Mouse (Mus musculus): ENCODE measurements at regions not wholly inside any gene's neighbourhood (a gene's known extent, or its start where the extent isn't known, plus 50 kb on each side); places are given as distances from the start of the nearest gene placed in this dataset.

GRCm38 (mm10) chr3:143014421-143014820, 132.6 kb upstream of the Pkn2 start:
- no peak overlapping the region for H3K9ac ChIP-seq (replicated peaks)
- H3K36me3 ChIP-seq (replicated peaks; ENCODE audit: insufficient read depth, low read length), result no peaks in the 10 kb centered on the region
- 0 out of 2 replicates have a peak, but pooled peaks cover 4% of the 10 kb centered on the region for H3K4me1 ChIP-seq (ENCODE audit: insufficient read depth)
- ATAC-seq (no peak), DNase-seq (no peak)
- H3K27ac ChIP-seq (ENCODE audit: low read depth), result no peak overlapping the region
- no peaks in the 10 kb centered on the region for H3K9me3 ChIP-seq (ENCODE audit: low read length)
- no peak for TF ChIP-seq EP300 (IDR thresholded peaks at IDR 0.05; ENCODE audit: low read depth)
- no peak for TF ChIP-seq CTCF (IDR thresholded peaks at IDR 0.05; ENCODE audit: low read depth)
- 36% methylated on average over 4 of the region's 4 CpGs for WGBS (ENCODE audit: insufficient replicate concordance)
- H3K4me3 ChIP-seq (ENCODE audit: low read depth, low read length), result no peak overlapping the region
- no peak overlapping the region for H3K4me2 ChIP-seq (ENCODE audit: low read depth, low read length)
- H3K27me3 ChIP-seq (ENCODE audit: insufficient read depth, low read length), result no peaks in the 10 kb centered on the region

GRCm38 (mm10) chr3:143007047-143007446, 125.2 kb upstream of the Pkn2 start:
- Histone ChIP-seq H3K4me1 (ENCODE audit: insufficient read depth) (no peaks in the 10 kb centered on the region), H3K9ac (replicated peaks) (no peak overlapping the region), H3K27me3 (ENCODE audit: insufficient read depth, low read length) (no peaks in the 10 kb centered on the region), H3K36me3 (replicated peaks; ENCODE audit: insufficient read depth, low read length) (no peaks in the 10 kb centered on the region), H3K9me3 (ENCODE audit: low read length) (no peaks in the 10 kb centered on the region), H3K4me2 (ENCODE audit: low read depth, low read length) (no peak overlapping the region), H3K4me3 (ENCODE audit: low read depth, low read length) (no peak overlapping the region), H3K27ac (ENCODE audit: low read depth) (no peak overlapping the region)
- TF ChIP-seq EP300 (IDR thresholded peaks at IDR 0.05; ENCODE audit: low read depth), result no peak
- no peak for ATAC-seq
- no peak for DNase-seq
- 75% methylated on average over 3 of the region's 3 CpGs for WGBS (ENCODE audit: insufficient replicate concordance)

- Histone ChIP-seq H3K4me2 (ENCODE audit: low read depth, low read length) (no peak overlapping the region), H3K9me3 (ENCODE audit: low read length) (no peaks in the 10 kb centered on the region), H3K4me1 (ENCODE audit: insufficient read depth) (no peaks in the 10 kb centered on the region), H3K36me3 (replicated peaks; ENCODE audit: insufficient read depth, low read length) (no peaks in the 10 kb centered on the region), H3K9ac (replicated peaks) (no peak overlapping the region), H3K4me3 (ENCODE audit: low read depth, low read length) (no peak overlapping the region), H3K27me3 (ENCODE audit: insufficient read depth, low read length) (no peaks in the 10 kb centered on the region), H3K27ac (ENCODE audit: low read depth) (no peak overlapping the region)
- WGBS (ENCODE audit: insufficient replicate concordance), result 66% methylated on average over 5 of the region's 5 CpGs
- DNase-seq, result no peak
- TF ChIP-seq CTCF (IDR thresholded peaks at IDR 0.05; ENCODE audit: low read depth) (no peak), EP300 (IDR thresholded peaks at IDR 0.05; ENCODE audit: low read depth) (no peak)
- ATAC-seq, result no peak
Measured at GRCm38 (mm10) chr3:143001952-143002351, 120.1 kb upstream of the Pkn2 start.

GRCm38 (mm10) chr3:142995981-142996743, 114.4 kb upstream of the Pkn2 start:
- DNase-seq, result no peak
- ATAC-seq, result no peak
- TF ChIP-seq CTCF (IDR thresholded peaks at IDR 0.05; ENCODE audit: low read depth) (no peak), EP300 (IDR thresholded peaks at IDR 0.05; ENCODE audit: low read depth) (no peak)
- H3K4me1 ChIP-seq (ENCODE audit: insufficient read depth), result no peaks in the 10 kb centered on the region
- H3K36me3 ChIP-seq (replicated peaks; ENCODE audit: insufficient read depth, low read length), result no peaks in the 10 kb centered on the region
- no peaks in the 10 kb centered on the region for H3K27me3 ChIP-seq (ENCODE audit: insufficient read depth, low read length)
- no peak overlapping the region for H3K4me3 ChIP-seq (ENCODE audit: low read depth, low read length)
- no peaks in the 10 kb centered on the region for H3K9me3 ChIP-seq (ENCODE audit: low read length)
- H3K9ac ChIP-seq (replicated peaks), result no peak overlapping the region
- H3K27ac ChIP-seq (ENCODE audit: low read depth), result no peak overlapping the region
- WGBS (ENCODE audit: insufficient replicate concordance), result 47% methylated on average over 3 of the region's 3 CpGs
- H3K4me2 ChIP-seq (ENCODE audit: low read depth, low read length), result no peak overlapping the region

- WGBS (ENCODE audit: insufficient replicate concordance), result 81% methylated on average over 5 of the region's 5 CpGs
- Histone ChIP-seq H3K27ac (ENCODE audit: low read depth) (no peak overlapping the region), H3K4me3 (ENCODE audit: low read depth, low read length) (no peak overlapping the region), H3K4me2 (ENCODE audit: low read depth, low read length) (no peak overlapping the region), H3K36me3 (replicated peaks; ENCODE audit: insufficient read depth, low read length) (no peaks in the 10 kb centered on the region), H3K9ac (replicated peaks) (no peak overlapping the region), H3K9me3 (ENCODE audit: low read length) (no peaks in the 10 kb centered on the region), H3K4me1 (ENCODE audit: insufficient read depth) (no peaks in the 10 kb centered on the region), H3K27me3 (ENCODE audit: insufficient read depth, low read length) (no peaks in the 10 kb centered on the region)
- TF ChIP-seq CTCF (IDR thresholded peaks at IDR 0.05; ENCODE audit: low read depth), result no peak
- TF ChIP-seq EP300 (IDR thresholded peaks at IDR 0.05; ENCODE audit: low read depth), result no peak
- no peak for ATAC-seq
- DNase-seq, result no peak
Measured at GRCm38 (mm10) chr3:142984547-142984946, 102.7 kb upstream of the Pkn2 start.

- no peak overlapping the region for H3K9ac ChIP-seq (replicated peaks)
- TF ChIP-seq CTCF (IDR thresholded peaks at IDR 0.05; ENCODE audit: low read depth), result no peak
- H3K4me2 ChIP-seq (ENCODE audit: low read depth, low read length), result no peak overlapping the region
- H3K9me3 ChIP-seq (ENCODE audit: low read length), result no peaks in the 10 kb centered on the region
- H3K27ac ChIP-seq (ENCODE audit: low read depth), result no peak overlapping the region
- H3K36me3 ChIP-seq (replicated peaks; ENCODE audit: insufficient read depth, low read length), result no peaks in the 10 kb centered on the region
- H3K27me3 ChIP-seq (ENCODE audit: insufficient read depth, low read length), result no peaks in the 10 kb centered on the region
- no peaks in the 10 kb centered on the region for H3K4me1 ChIP-seq (ENCODE audit: insufficient read depth)
- 67% methylated on average over 3 of the region's 3 CpGs for WGBS (ENCODE audit: insufficient replicate concordance)
- DNase-seq, result no peak
- H3K4me3 ChIP-seq (ENCODE audit: low read depth, low read length), result no peak overlapping the region
- ATAC-seq, result no peak
Measured at GRCm38 (mm10) chr3:142981221-142981620, 99.4 kb upstream of the Pkn2 start.

Measured in liver, postnatal 0 days (tissue).